Mouse (Mus musculus): Measurements from ENCODE around the gene 2310057J18Rik. TPM values are rescaled to one million over a fixed set of nuclear protein-coding genes. Genes with fewer than 3 reads are reported as not detected.
"Not testable (repeated sequence)": the region's sequence is repeated elsewhere in the genome, so short reads cannot be mapped to it uniquely, and the experiment has no call there.

Gene 2310057J18Rik
- polyA plus RNA-seq (2014; fragmentation: Nextera tagmentation; extraction: Ambion mirVana) = not detected in 2 replicates

GRCm38 (mm10) chr10:28986203-28986602 is at the start of gene 2310057J18Rik:
Gene 2310057J18Rik (minus strand): TSS chr10:28986303.
- H3K9ac ChIP-seq (replicated peaks; ENCODE audit: low read depth, low read length) = no peak within 1 kb of the TSS
- 83% methylated on average over 3 of the region's 3 CpGs for WGBS
- no peak within 1 kb of the TSS for H3K27ac ChIP-seq (ENCODE audit: low read depth, low read length)
- H3K36me3 ChIP-seq (ENCODE audit: control insufficient read depth, insufficient read depth, low read length) = no peaks in the 10 kb centered on the region
- no peaks in the 10 kb centered on the region for H3K9me3 ChIP-seq (ENCODE audit: control insufficient read depth, low read length)
- H3K4me2 ChIP-seq (ENCODE audit: low read depth, low read length) = no peak within 1 kb of the TSS
- H3K4me1 ChIP-seq (ENCODE audit: control insufficient read depth, insufficient read depth, low read length) = no peaks in the 10 kb centered on the region
- no peak for ATAC-seq (ENCODE audit: low read depth)
- H3K4me3 ChIP-seq (ENCODE audit: low read depth, low read length) = no peak within 1 kb of the TSS
- H3K27me3 ChIP-seq (ENCODE audit: control insufficient read depth, insufficient read depth, low read length) = no peaks in the 10 kb centered on the region

- not testable (repeated sequence) for H3K4me3 ChIP-seq (ENCODE audit: low read depth, low read length); H3K27ac ChIP-seq (ENCODE audit: low read depth, low read length); H3K36me3 ChIP-seq (ENCODE audit: control insufficient read depth, insufficient read depth, low read length); H3K9me3 ChIP-seq (ENCODE audit: control insufficient read depth, low read length); H3K4me2 ChIP-seq (ENCODE audit: low read depth, low read length); H3K4me1 ChIP-seq (ENCODE audit: control insufficient read depth, insufficient read depth, low read length); H3K9ac ChIP-seq (replicated peaks; ENCODE audit: low read depth, low read length); ATAC-seq (ENCODE audit: low read depth); H3K27me3 ChIP-seq (ENCODE audit: control insufficient read depth, insufficient read depth, low read length)
- 90% methylated on average over 9 of the region's 20 CpGs for WGBS
These were observed 43.9 kb upstream of the 2310057J18Rik start for GRCm38 (mm10) chr10:29029960-29030359.

- ATAC-seq (ENCODE audit: low read depth) = no peak
- Histone ChIP-seq H3K9ac (replicated peaks; ENCODE audit: low read depth, low read length) (no peak overlapping the region), H3K4me3 (ENCODE audit: low read depth, low read length) (no peak overlapping the region), H3K36me3 (ENCODE audit: control insufficient read depth, insufficient read depth, low read length) (no peaks in the 10 kb centered on the region), H3K4me2 (ENCODE audit: low read depth, low read length) (no peak overlapping the region), H3K27me3 (ENCODE audit: control insufficient read depth, insufficient read depth, low read length) (no peaks in the 10 kb centered on the region), H3K27ac (ENCODE audit: low read depth, low read length) (no peak overlapping the region), H3K4me1 (ENCODE audit: control insufficient read depth, insufficient read depth, low read length) (no peaks in the 10 kb centered on the region), H3K9me3 (ENCODE audit: control insufficient read depth, low read length) (no peaks in the 10 kb centered on the region)
- 74% methylated on average over 7 of the region's 7 CpGs for WGBS
These were observed 33.6 kb upstream of the 2310057J18Rik start for GRCm38 (mm10) chr10:29019496-29020270.

- no peak overlapping the region for H3K4me3 ChIP-seq (ENCODE audit: low read depth, low read length)
These were observed 11.7 kb upstream of the 2310057J18Rik start for GRCm38 (mm10) chr10:28997776-28998175.

GRCm38 (mm10) chr10:28988990-28989389 is 2.9 kb upstream of the 2310057J18Rik start:
- WGBS = 85% methylated on average over 2 of the region's 2 CpGs
- no peaks in the 10 kb centered on the region for H3K36me3 ChIP-seq (ENCODE audit: control insufficient read depth, insufficient read depth, low read length)
- ATAC-seq (ENCODE audit: low read depth) = no peak

More at GRCm38 (mm10) chr10:28997776-28998175, 11.7 kb upstream of the 2310057J18Rik start:
- Histone ChIP-seq H3K27ac (ENCODE audit: low read depth, low read length) (no peak overlapping the region), H3K9ac (replicated peaks; ENCODE audit: low read depth, low read length) (no peak overlapping the region), H3K4me1 (ENCODE audit: control insufficient read depth, insufficient read depth, low read length) (no peaks in the 10 kb centered on the region), H3K9me3 (ENCODE audit: control insufficient read depth, low read length) (no peaks in the 10 kb centered on the region), H3K36me3 (ENCODE audit: control insufficient read depth, insufficient read depth, low read length) (no peaks in the 10 kb centered on the region), H3K4me2 (ENCODE audit: low read depth, low read length) (no peak overlapping the region), H3K27me3 (ENCODE audit: control insufficient read depth, insufficient read depth, low read length) (no peaks in the 10 kb centered on the region)
- no peak for ATAC-seq (ENCODE audit: low read depth)

GRCm38 (mm10) chr10:28968189-28968588 is 17.9 kb downstream of the 2310057J18Rik start:
- 88% methylated on average over 1 of the region's 1 CpGs for WGBS
- Histone ChIP-seq H3K4me2 (ENCODE audit: low read depth, low read length) (no peak overlapping the region), H3K4me3 (ENCODE audit: low read depth, low read length) (no peak overlapping the region), H3K9me3 (ENCODE audit: control insufficient read depth, low read length) (no peaks in the 10 kb centered on the region), H3K4me1 (ENCODE audit: control insufficient read depth, insufficient read depth, low read length) (no peaks in the 10 kb centered on the region), H3K27me3 (ENCODE audit: control insufficient read depth, insufficient read depth, low read length) (no peaks in the 10 kb centered on the region), H3K9ac (replicated peaks; ENCODE audit: low read depth, low read length) (no peak overlapping the region), H3K36me3 (ENCODE audit: control insufficient read depth, insufficient read depth, low read length) (no peaks in the 10 kb centered on the region), H3K27ac (ENCODE audit: low read depth, low read length) (no peak overlapping the region)
- no peak for ATAC-seq (ENCODE audit: low read depth)

More at GRCm38 (mm10) chr10:28988990-28989389, 2.9 kb upstream of the 2310057J18Rik start:
- no peaks in the 10 kb centered on the region for H3K27me3 ChIP-seq (ENCODE audit: control insufficient read depth, insufficient read depth, low read length)
- no peaks in the 10 kb centered on the region for H3K9me3 ChIP-seq (ENCODE audit: control insufficient read depth, low read length)
- H3K27ac ChIP-seq (ENCODE audit: low read depth, low read length) = no peak overlapping the region
- H3K4me2 ChIP-seq (ENCODE audit: low read depth, low read length) = no peak overlapping the region
- H3K4me3 ChIP-seq (ENCODE audit: low read depth, low read length) = no peak overlapping the region
- no peaks in the 10 kb centered on the region for H3K4me1 ChIP-seq (ENCODE audit: control insufficient read depth, insufficient read depth, low read length)
- no peak overlapping the region for H3K9ac ChIP-seq (replicated peaks; ENCODE audit: low read depth, low read length)

GRCm38 (mm10) chr10:28955138-28955537 is 31.0 kb downstream of the 2310057J18Rik start:
- 53% methylated on average over 4 of the region's 4 CpGs for WGBS
- Histone ChIP-seq H3K4me3 (ENCODE audit: low read depth, low read length) (no peak overlapping the region), H3K27ac (ENCODE audit: low read depth, low read length) (no peak overlapping the region), H3K9ac (replicated peaks; ENCODE audit: low read depth, low read length) (no peak overlapping the region), H3K36me3 (ENCODE audit: control insufficient read depth, insufficient read depth, low read length) (no peaks in the 10 kb centered on the region), H3K9me3 (ENCODE audit: control insufficient read depth, low read length) (no peaks in the 10 kb centered on the region), H3K27me3 (ENCODE audit: control insufficient read depth, insufficient read depth, low read length) (no peaks in the 10 kb centered on the region), H3K4me2 (ENCODE audit: low read depth, low read length) (no peak overlapping the region), H3K4me1 (ENCODE audit: control insufficient read depth, insufficient read depth, low read length) (no peaks in the 10 kb centered on the region)
- peak; percentile 83 for ATAC-seq (ENCODE audit: low read depth)

GRCm38 (mm10) chr10:28954515-28954914 is 31.6 kb downstream of the 2310057J18Rik start:
- ATAC-seq (ENCODE audit: low read depth) = 0 out of 2 replicates have a peak, but pooled peaks have one; percentile 11
- H3K27ac ChIP-seq (ENCODE audit: low read depth, low read length) = no peak overlapping the region
- WGBS = 72% methylated on average over 4 of the region's 4 CpGs
- no peak overlapping the region for H3K9ac ChIP-seq (replicated peaks; ENCODE audit: low read depth, low read length)
- H3K27me3 ChIP-seq (ENCODE audit: control insufficient read depth, insufficient read depth, low read length) = no peaks in the 10 kb centered on the region
- H3K4me2 ChIP-seq (ENCODE audit: low read depth, low read length) = no peak overlapping the region
- H3K36me3 ChIP-seq (ENCODE audit: control insufficient read depth, insufficient read depth, low read length) = no peaks in the 10 kb centered on the region
- H3K4me3 ChIP-seq (ENCODE audit: low read depth, low read length) = no peak overlapping the region
- no peaks in the 10 kb centered on the region for H3K4me1 ChIP-seq (ENCODE audit: control insufficient read depth, insufficient read depth, low read length)
- no peaks in the 10 kb centered on the region for H3K9me3 ChIP-seq (ENCODE audit: control insufficient read depth, low read length)
